Mouse (Mus musculus) cerebellum, postnatal 36 days (tissue): Measurements from ENCODE around the gene Rpl36-ps4.
A peak's percentile ranks its signal among the peaks of the same experiment; 100 is the strongest.

ENCODE experiments used
- DNase-seq, 2 experiments: peaks; one replicate each; pipeline ENCODE4 v3.0.0; 2021 to 2022; ENCODE audit warnings: mixed read lengths in 2 of 2

Gene Rpl36-ps4

GRCm38 (mm10) chr17:87920677-87921076 lies at the start of gene Rpl36-ps4:
Rpl36-ps4 (plus strand) TSS chr17:87920977.
- no peak for DNase-seq

GRCm38 (mm10) chr17:87871461-87872126 lies 49.2 kb upstream of the Rpl36-ps4 start:
- DNase-seq: no peak

GRCm38 (mm10) chr17:87872286-87872685 lies 48.5 kb upstream of the Rpl36-ps4 start:
- DNase-seq: peak; percentile 86 to 89

- no peak for DNase-seq
Measured at GRCm38 (mm10) chr17:87873456-87873855, 47.3 kb upstream of the Rpl36-ps4 start.

GRCm38 (mm10) chr17:87873943-87874342 lies 46.8 kb upstream of the Rpl36-ps4 start:
- DNase-seq: no peak

GRCm38 (mm10) chr17:87875346-87875920 lies 45.3 kb upstream of the Rpl36-ps4 start:
- no peak for DNase-seq

GRCm38 (mm10) chr17:87876295-87877000 lies 44.3 kb upstream of the Rpl36-ps4 start:
- DNase-seq: peak in 1 of 2 experiments; percentile 21

GRCm38 (mm10) chr17:87877207-87878073 lies 43.3 kb upstream of the Rpl36-ps4 start:
- DNase-seq: peak; percentile 51 to 52

GRCm38 (mm10) chr17:87878556-87879483 lies 42.0 kb upstream of the Rpl36-ps4 start:
- no peak for DNase-seq

- DNase-seq: no peak
Measured at GRCm38 (mm10) chr17:87879484-87880225, 41.1 kb upstream of the Rpl36-ps4 start.

- DNase-seq: peak; percentile 56 to 63
Measured at GRCm38 (mm10) chr17:87882594-87882993, 38.2 kb upstream of the Rpl36-ps4 start.

GRCm38 (mm10) chr17:87897175-87897574 lies 23.6 kb upstream of the Rpl36-ps4 start:
- no peak for DNase-seq

GRCm38 (mm10) chr17:87900677-87901076 lies 20.1 kb upstream of the Rpl36-ps4 start:
- DNase-seq: no peak

GRCm38 (mm10) chr17:87901163-87901562 lies 19.6 kb upstream of the Rpl36-ps4 start:
- no peak for DNase-seq

GRCm38 (mm10) chr17:87903213-87903612 lies 17.6 kb upstream of the Rpl36-ps4 start:
- no peak for DNase-seq

GRCm38 (mm10) chr17:87903725-87904124 lies 17.1 kb upstream of the Rpl36-ps4 start:
- no peak for DNase-seq

- DNase-seq: no peak
Measured at GRCm38 (mm10) chr17:87915386-87915785, 5.4 kb upstream of the Rpl36-ps4 start.

GRCm38 (mm10) chr17:87918121-87918520 lies 2.7 kb upstream of the Rpl36-ps4 start:
- no peak for DNase-seq

- no peak for DNase-seq
Measured at GRCm38 (mm10) chr17:87934326-87934725, 13.5 kb downstream of the Rpl36-ps4 start.

GRCm38 (mm10) chr17:87934736-87935135 lies 14.0 kb downstream of the Rpl36-ps4 start:
- DNase-seq: no peak

- DNase-seq: no peak
Measured at GRCm38 (mm10) chr17:87936156-87936555, 15.4 kb downstream of the Rpl36-ps4 start.
